Mouse (Mus musculus): ENCODE results near the gene Copg2.

DNA sequence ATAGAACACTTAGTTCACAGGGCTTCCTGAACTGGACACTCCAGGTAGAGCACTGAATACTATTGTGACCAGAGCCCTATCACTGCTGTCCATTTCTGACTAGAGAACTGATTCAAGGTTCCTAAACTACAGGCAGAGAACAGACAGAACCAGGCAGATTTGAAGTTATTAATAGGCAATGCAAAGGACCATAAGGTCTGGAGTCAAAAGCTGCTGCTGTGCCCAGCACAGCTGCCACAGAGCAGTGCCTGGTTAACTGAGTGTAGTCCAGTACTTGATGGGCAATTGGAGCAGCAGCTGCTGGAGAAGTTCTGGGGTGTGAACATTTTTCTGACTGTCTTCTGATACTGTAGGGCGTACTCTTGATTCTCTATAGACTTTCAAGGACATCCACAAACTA lies 30.1 kb downstream of the Copg2 start:
- TF ChIP-seq CTCF (IDR thresholded peaks at IDR 0.05) (no peak), EP300 (IDR thresholded peaks at IDR 0.05) (no peak)

Data from lung, postnatal 0 days (tissue).